Mouse (Mus musculus): ENCODE results near the gene Stat5b.

DNA sequence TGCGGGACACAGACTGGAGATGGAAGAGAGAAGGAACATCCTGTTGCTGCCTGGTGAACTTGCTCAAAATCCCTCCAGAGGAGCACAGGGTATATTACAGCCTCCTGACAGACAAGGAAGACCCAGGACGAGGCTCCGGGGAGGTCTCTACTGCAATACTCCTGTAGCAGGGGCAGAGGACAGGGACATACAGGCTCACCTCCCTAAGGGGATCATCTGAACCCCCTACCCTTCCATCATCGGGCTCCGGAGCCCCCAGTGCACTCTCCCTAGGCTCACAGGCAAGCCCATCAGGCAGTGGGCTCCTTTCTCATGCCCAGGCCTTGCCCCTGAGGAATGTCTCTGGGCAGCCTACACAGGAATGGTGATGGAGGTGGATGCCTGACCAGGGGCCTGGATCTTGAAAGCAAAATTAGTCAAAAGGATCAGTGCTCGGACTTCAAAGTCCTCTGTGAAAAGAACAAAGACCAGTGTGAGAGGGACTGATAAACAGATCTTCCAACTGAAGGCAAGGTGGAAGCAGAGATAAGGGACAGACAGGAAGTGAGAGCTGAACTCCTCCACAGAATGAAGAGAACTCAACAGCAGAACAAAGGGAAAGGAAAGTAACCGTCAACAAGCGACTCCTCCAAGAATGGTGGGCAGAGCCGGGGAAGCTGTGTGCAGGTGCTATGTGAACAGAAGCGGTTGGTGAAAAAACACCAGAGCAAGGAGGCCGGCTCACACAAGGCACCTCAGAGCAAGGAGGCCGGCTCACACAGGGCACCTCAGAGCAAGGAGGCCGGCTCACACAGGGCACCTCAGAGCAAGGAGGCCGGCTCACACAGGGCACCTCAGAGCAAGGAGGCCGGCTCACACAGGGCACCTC lies 41.0 kb upstream of the Stat5b start:
- TF ChIP-seq CTCF (IDR thresholded peaks at IDR 0.05; ENCODE audit: low read depth) (no peak; the same call in 1 of the 2 replicates), EP300 (IDR thresholded peaks at IDR 0.05; ENCODE audit: low read depth) (no peak)
